Mouse (Mus musculus): Measurements from ENCODE around the gene Dip2c. TPM values are rescaled to one million over a fixed set of nuclear protein-coding genes. Genes with fewer than 3 reads are reported as not detected.

The Dip2c gene
- total and polyA plus RNA-seq, 2 experiments from 2014 or later, result 8.8 to 67.4 TPM

- H3K9me3 ChIP-seq (ENCODE audit: low read length), result no peaks in the 10 kb centered on the region
- DNase-seq, result no peak
- TF ChIP-seq CTCF (IDR thresholded peaks at IDR 0.05; ENCODE audit: low read depth), result no peak
- 65% methylated on average over 3 of the region's 3 CpGs for WGBS
- no peak overlapping the region for H3K4me3 ChIP-seq (ENCODE audit: low read depth, low read length)
- no peak overlapping the region for H3K27ac ChIP-seq (ENCODE audit: low read depth, low read length)
- no peaks in the 10 kb centered on the region for H3K4me1 ChIP-seq (ENCODE audit: insufficient read depth)
- no peak overlapping the region for H3K4me2 ChIP-seq (ENCODE audit: low read depth)
- H3K27me3 ChIP-seq (ENCODE audit: insufficient read depth, low read length), result no peaks in the 10 kb centered on the region
- no peak for ATAC-seq
- H3K36me3 ChIP-seq (ENCODE audit: insufficient read depth), result no peaks in the 10 kb centered on the region
- no peak overlapping the region for H3K9ac ChIP-seq
These were observed 21.4 kb downstream of the Dip2c start for GRCm38 (mm10) chr13:9297689-9298088.

DNA sequence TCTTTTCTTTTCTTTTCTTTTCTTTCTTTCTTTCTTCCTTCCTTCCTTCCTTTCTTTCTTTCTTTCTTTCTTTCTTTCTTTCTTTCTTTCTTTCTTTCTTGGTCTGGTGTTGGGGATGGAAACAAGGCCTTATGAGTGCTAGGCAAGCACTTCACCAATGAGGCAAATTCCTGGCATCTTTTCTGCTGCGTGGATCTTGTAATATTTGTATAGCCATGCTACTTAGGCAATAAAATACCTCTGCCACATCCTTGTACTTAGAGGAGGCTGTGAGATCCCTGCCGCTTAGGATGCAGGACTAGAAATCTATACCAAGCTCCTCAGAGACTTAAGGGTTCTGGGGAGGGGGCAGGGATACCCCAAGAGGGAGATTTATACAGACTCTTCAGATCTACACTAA, 23.3 kb downstream of the Dip2c start:
- ATAC-seq (no peak), DNase-seq (no peak)
- Histone ChIP-seq H3K4me3 (ENCODE audit: low read depth, low read length) (no peak overlapping the region), H3K27ac (ENCODE audit: low read depth, low read length) (no peak overlapping the region), H3K9me3 (ENCODE audit: low read length) (no peaks in the 10 kb centered on the region), H3K9ac (no peak overlapping the region), H3K36me3 (ENCODE audit: insufficient read depth) (no peaks in the 10 kb centered on the region), H3K27me3 (ENCODE audit: insufficient read depth, low read length) (no peaks in the 10 kb centered on the region), H3K4me1 (ENCODE audit: insufficient read depth) (no peaks in the 10 kb centered on the region), H3K4me2 (ENCODE audit: low read depth) (no peak overlapping the region)
- no peak for TF ChIP-seq CTCF (IDR thresholded peaks at IDR 0.05; ENCODE audit: low read depth)
- WGBS, result 68% methylated on average over 2 of the region's 2 CpGs

DNA sequence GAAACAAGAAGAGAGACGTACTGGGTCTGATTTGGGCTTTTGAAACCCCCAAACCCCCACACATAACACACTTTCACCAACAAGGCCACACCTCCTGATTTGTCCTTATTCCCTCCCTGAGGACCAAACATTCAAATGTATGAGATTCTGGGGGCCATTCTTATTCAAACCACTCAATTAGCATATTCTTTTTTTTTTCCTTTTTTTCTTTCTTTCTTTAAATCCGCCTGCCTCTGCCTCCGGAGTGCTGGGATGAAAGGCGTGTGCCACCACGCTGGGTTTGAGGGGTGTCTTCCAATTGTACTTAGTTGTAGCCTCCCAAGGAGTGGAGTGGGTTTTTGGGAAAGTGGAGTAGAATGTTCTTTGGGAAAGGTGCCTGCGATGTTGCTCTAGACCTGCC, 32.5 kb downstream of the Dip2c start:
- Histone ChIP-seq H3K9me3 (ENCODE audit: low read length) (no peaks in the 10 kb centered on the region), H3K4me1 (ENCODE audit: insufficient read depth) (no peaks in the 10 kb centered on the region), H3K9ac (no peak overlapping the region), H3K4me2 (ENCODE audit: low read depth) (no peak overlapping the region), H3K4me3 (ENCODE audit: low read depth, low read length) (no peak overlapping the region), H3K27me3 (ENCODE audit: insufficient read depth, low read length) (no peaks in the 10 kb centered on the region), H3K27ac (ENCODE audit: low read depth, low read length) (no peak overlapping the region), H3K36me3 (ENCODE audit: insufficient read depth) (no peaks in the 10 kb centered on the region)
- ATAC-seq (no peak), DNase-seq (no peak)
- 38% methylated on average over 6 of the region's 6 CpGs for WGBS
- TF ChIP-seq CTCF (IDR thresholded peaks at IDR 0.05; ENCODE audit: low read depth), result no peak

GRCm38 (mm10) chr13:9310806-9311205, 34.5 kb downstream of the Dip2c start:
- Histone ChIP-seq H3K4me2 (ENCODE audit: low read depth) (no peak overlapping the region), H3K36me3 (ENCODE audit: insufficient read depth) (no peaks in the 10 kb centered on the region), H3K4me3 (ENCODE audit: low read depth, low read length) (no peak overlapping the region), H3K27me3 (ENCODE audit: insufficient read depth, low read length) (no peaks in the 10 kb centered on the region), H3K9ac (no peak overlapping the region), H3K9me3 (ENCODE audit: low read length) (no peaks in the 10 kb centered on the region), H3K4me1 (ENCODE audit: insufficient read depth) (no peaks in the 10 kb centered on the region), H3K27ac (ENCODE audit: low read depth, low read length) (no peak overlapping the region)
- no peak for DNase-seq
- WGBS, result 87% methylated on average over 1 of the region's 1 CpGs
- TF ChIP-seq CTCF (IDR thresholded peaks at IDR 0.05; ENCODE audit: low read depth), result no peak
- no peak for ATAC-seq

GRCm38 (mm10) chr13:9312916-9313315, 36.6 kb downstream of the Dip2c start:
- Histone ChIP-seq H3K36me3 (ENCODE audit: insufficient read depth) (no peaks in the 10 kb centered on the region), H3K9ac (no peak overlapping the region), H3K27ac (ENCODE audit: low read depth, low read length) (no peak overlapping the region), H3K27me3 (ENCODE audit: insufficient read depth, low read length) (no peaks in the 10 kb centered on the region), H3K9me3 (ENCODE audit: low read length) (no peaks in the 10 kb centered on the region), H3K4me1 (ENCODE audit: insufficient read depth) (no peaks in the 10 kb centered on the region), H3K4me2 (ENCODE audit: low read depth) (no peak overlapping the region), H3K4me3 (ENCODE audit: low read depth, low read length) (no peak overlapping the region)
- ATAC-seq, result no peak
- DNase-seq, result no peak
- TF ChIP-seq CTCF (IDR thresholded peaks at IDR 0.05; ENCODE audit: low read depth), result no peak

DNA sequence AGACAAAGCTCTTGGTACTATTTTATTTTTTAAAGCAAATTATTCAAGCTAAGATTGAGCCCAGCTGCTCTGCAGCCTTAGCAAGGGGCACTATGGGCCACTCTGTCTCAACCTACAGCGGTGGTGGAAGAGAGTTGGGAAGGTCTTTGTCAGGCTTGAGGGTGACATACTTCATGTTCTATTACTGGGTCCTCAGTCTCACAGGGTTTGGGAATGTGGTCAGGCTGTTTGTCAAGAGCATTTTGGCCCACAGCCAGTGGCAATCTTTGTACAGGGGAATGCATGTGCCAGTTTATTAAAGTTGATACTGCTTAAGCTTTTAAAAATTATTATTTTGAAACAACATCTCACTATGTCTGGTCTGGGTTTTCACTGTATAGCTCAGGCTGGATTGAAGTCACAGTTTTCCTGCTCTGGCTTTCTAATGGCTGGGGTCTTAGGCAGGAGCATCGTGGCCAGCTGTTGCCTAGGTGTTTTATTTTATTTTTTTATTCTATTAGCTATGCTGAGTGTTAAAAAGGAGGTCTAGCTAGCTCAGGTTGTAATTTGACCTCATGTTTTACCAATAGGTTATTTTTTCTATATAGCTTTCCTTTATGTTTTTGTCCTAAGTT, 37.9 kb downstream of the Dip2c start:
- Histone ChIP-seq H3K4me1 (ENCODE audit: insufficient read depth) (no peaks in the 10 kb centered on the region), H3K9ac (no peak overlapping the region), H3K27me3 (ENCODE audit: insufficient read depth, low read length) (no peaks in the 10 kb centered on the region), H3K36me3 (ENCODE audit: insufficient read depth) (no peaks in the 10 kb centered on the region), H3K4me2 (ENCODE audit: low read depth) (no peak overlapping the region), H3K27ac (ENCODE audit: low read depth, low read length) (no peak overlapping the region), H3K9me3 (ENCODE audit: low read length) (no peaks in the 10 kb centered on the region), H3K4me3 (ENCODE audit: low read depth, low read length) (no peak overlapping the region)
- WGBS, result 45% methylated on average over 2 of the region's 2 CpGs
- ATAC-seq, result no peak
- no peak for TF ChIP-seq CTCF (IDR thresholded peaks at IDR 0.05; ENCODE audit: low read depth)
- no peak for DNase-seq

DNA sequence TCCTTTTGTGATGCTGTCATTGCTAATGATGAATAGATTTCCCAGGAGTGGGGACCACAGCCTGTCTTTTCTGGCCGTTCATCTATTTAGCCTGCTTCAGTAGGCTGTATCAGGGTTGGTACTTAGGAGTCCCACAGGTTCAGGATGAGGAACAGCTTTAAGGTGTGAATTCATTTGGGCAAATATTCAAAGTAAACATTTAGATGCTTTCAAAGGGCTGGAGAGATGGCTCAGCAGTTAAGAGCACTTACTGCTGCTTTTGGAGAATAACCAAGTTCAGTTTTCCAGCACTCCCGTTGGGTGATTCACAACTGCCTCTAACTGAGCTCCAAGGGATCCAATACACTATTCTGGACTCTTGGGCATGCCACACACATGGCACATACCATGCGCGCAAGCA, 38.4 kb downstream of the Dip2c start:
- no peak for DNase-seq
- Histone ChIP-seq H3K4me3 (ENCODE audit: low read depth, low read length) (no peak overlapping the region), H3K9me3 (ENCODE audit: low read length) (no peaks in the 10 kb centered on the region), H3K36me3 (ENCODE audit: insufficient read depth) (no peaks in the 10 kb centered on the region), H3K27ac (ENCODE audit: low read depth, low read length) (no peak overlapping the region), H3K4me2 (ENCODE audit: low read depth) (no peak overlapping the region), H3K9ac (no peak overlapping the region), H3K4me1 (ENCODE audit: insufficient read depth) (no peaks in the 10 kb centered on the region), H3K27me3 (ENCODE audit: insufficient read depth, low read length) (no peaks in the 10 kb centered on the region)
- no peak for TF ChIP-seq CTCF (IDR thresholded peaks at IDR 0.05; ENCODE audit: low read depth)
- WGBS, result 53% methylated on average over 4 of the region's 4 CpGs
- no peak for ATAC-seq

Data from forebrain, postnatal 0 days (tissue).